Mouse (Mus musculus): ENCODE results near the gene 4930455H04Rik. TPM values are rescaled to one million over a fixed set of nuclear protein-coding genes. Genes with fewer than 3 reads are reported as not detected.

4930455H04Rik gene
- not detected for total RNA-seq (2023)

GRCm38 (mm10) chr3:116967967-116968366 lies at the start of gene 4930455H04Rik:
Gene 4930455H04Rik (plus strand): TSS chr3:116968267.

GRCm38 (mm10) chr3:116968540-116968997 lies 502 bp downstream of the 4930455H04Rik start, which contains the start of gene Palmd:
Gene Palmd (minus strand): TSS chr3:116968987.

Other genes starting within 250 kb of the 4930455H04Rik start
- gene Agl, start 160.1 kb upstream of the 4930455H04Rik start, total RNA-seq (2023), result 10 to 100 TPM; 20.9 to 21.4 TPM
- 10 to 100 TPM; 36.7 to 40.9 TPM for gene Frrs1, start 108.8 kb upstream of the 4930455H04Rik start, total RNA-seq (2023)
- gene Palmd, start 720 bp downstream of the 4930455H04Rik start, total RNA-seq (2023), result under 1 TPM in 1 of 2 experiments, not detected in 1; 0.13 TPM